Mouse (Mus musculus) urinary bladder, postnatal 4 days (tissue): Measurements from ENCODE around the gene C87977.
"Not testable (repeated sequence)": the region's sequence is repeated elsewhere in the genome, so short reads cannot be mapped to it uniquely, and the experiment has no call there.

Source experiments
- DNase-seq, 2 experiments: peaks; one replicate each; pipeline ENCODE4 v3.0.0; 2021 to 2022; ENCODE audit warnings: low spot score in 2 of 2

The C87977 gene

GRCm38 (mm10) chr4:144213218-144213617, at the start of gene C87977:
TSS of gene C87977 (minus strand) at chr4:144213318.
- not testable (repeated sequence) for DNase-seq

- DNase-seq, result not testable (repeated sequence)
These were observed 41.6 kb upstream of the C87977 start for GRCm38 (mm10) chr4:144254768-144255167.

GRCm38 (mm10) chr4:144190419-144190818, 22.7 kb downstream of the C87977 start, which contains the start of gene Oog2:
TSS of gene Oog2 (plus strand) at chr4:144190719.
- no peak for DNase-seq

- no peak for DNase-seq
These were observed 50.6 kb downstream of the C87977 start, which contains the start of gene Oog3 for GRCm38 (mm10) chr4:144162563-144162962. TSS of gene Oog3 (minus strand) at chr4:144162663.
